Mouse (Mus musculus): ENCODE data around the gene Tsc1. TPM values are rescaled to one million over a fixed set of nuclear protein-coding genes. Genes with fewer than 3 reads are reported as not detected.

The Tsc1 gene
- total RNA-seq, 4 experiments from 2014 or later = 23.7 to 31.3 (median 28.8) TPM

DNA sequence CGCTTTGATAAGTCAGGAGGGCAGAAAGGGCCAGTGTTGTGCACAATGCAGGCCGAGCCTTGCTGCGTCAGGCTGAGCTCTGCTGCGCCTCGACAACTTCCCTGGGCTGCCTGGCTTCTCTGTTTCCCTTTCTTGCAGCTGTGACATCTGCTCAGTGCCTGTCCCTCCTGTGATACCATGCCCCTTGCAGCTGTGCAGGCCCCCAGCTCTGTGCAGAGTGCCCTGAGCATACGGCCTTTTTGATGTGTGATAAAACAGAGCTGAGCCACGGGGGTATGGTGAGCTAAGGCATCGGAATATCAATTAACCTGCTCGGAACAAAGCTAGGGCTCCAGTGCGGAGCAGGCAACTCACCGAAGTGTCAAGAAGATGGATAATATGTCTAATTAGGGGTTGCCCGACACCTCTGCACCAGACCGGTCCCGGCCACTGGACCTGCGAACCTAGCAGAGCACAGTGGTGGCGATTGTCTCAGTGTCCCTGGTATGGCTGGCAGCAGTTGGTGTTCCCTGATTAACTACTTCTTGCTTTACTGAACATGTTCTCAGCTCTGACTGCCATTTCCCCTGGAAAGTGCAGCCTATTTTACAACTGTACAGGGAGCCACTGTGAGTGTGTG lies 86.9 kb downstream of the Tsc1 start:
- DNase-seq (ENCODE audit: low spot score) = no peak

- DNase-seq (ENCODE audit: low spot score) = no peak
These were observed 89.6 kb downstream of the Tsc1 start for GRCm38 (mm10) chr2:28730676-28731075.

DNA sequence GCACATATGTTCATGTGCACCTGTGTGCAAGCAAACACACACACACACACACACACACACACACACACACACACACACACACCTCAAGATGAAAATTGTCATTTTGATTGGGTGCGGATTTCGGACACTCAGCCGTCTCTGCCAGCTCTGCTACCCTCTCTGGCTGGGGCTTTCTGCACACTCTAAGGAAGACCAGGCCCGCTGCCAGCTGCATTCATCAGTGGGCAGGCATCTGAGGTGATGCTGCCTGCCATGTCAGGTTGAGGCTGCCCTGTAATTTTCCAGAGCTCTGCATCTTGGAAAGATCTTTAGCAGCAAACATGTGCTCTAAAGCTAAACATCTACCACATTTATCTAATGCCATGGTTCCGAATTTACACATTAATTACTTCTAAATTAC lies 96.1 kb downstream of the Tsc1 start:
- no peak for DNase-seq (ENCODE audit: low spot score)

- DNase-seq (ENCODE audit: low spot score) = no peak
These were observed 99.1 kb downstream of the Tsc1 start for GRCm38 (mm10) chr2:28740159-28740558.

Small RNAs within 50 kb of the gene (microRNA-seq; reads per million reads assigned to microRNA genes)
- not detected for gene Gm22824
- not detected for gene Mir3088

Other genes with a start within 250 kb of the Tsc1 start
- 1 to 10 TPM; 3.4 to 6.9 (median 3.9) TPM for gene Ppp1r26, start 194.4 kb upstream of the Tsc1 start, total RNA-seq (2022)
- gene 1700007K13Rik, start 174.9 kb upstream of the Tsc1 start, total RNA-seq (2022) = under 1 TPM in 1 of 4 experiments, not detected in 3; 0.43 TPM
- 10 to 100 TPM; 39.1 to 46.8 (median 42.0) TPM for gene Mrps2, start 173.2 kb upstream of the Tsc1 start, total RNA-seq (2022)
- gene Gbgt1, start 144.3 kb upstream of the Tsc1 start, total RNA-seq (2022) = 1 to 10 TPM; 1.2 to 2.4 (median 2.1) TPM
- 1 to 10 TPM in 2 of 4 experiments, not detected in 2; 1.4 TPM for gene Gm10134, start 135.1 kb upstream of the Tsc1 start, total RNA-seq (2022)
- 10 to 100 TPM in 2 of 4 experiments, 1 to 10 TPM in 2; 8.5 to 13.9 (median 9.8) TPM for gene Ralgds, start 128.1 kb upstream of the Tsc1 start, total RNA-seq (2022)
- not detected for gene Cel, start 77.8 kb upstream of the Tsc1 start, total RNA-seq (2022)
- gene Gtf3c5, start 57.5 kb upstream of the Tsc1 start, total RNA-seq (2022) = 10 to 100 TPM in 3 of 4 experiments, 1 to 10 TPM in 1; 9.9 to 13.2 (median 10.6) TPM
- under 1 TPM in 1 of 4 experiments, not detected in 3; 0.78 TPM for gene Gfi1b, start 19.2 kb upstream of the Tsc1 start, total RNA-seq (2022)
- gene Spaca9, start 58.5 kb downstream of the Tsc1 start, total RNA-seq (2022) = not detected
- under 1 TPM in 1 of 4 experiments, not detected in 3; 0.26 TPM for gene Ak8, start 58.9 kb downstream of the Tsc1 start, total RNA-seq (2022)
- gene Gtf3c4, start 199.1 kb downstream of the Tsc1 start, total RNA-seq (2022) = 10 to 100 TPM; 13.5 to 19.8 (median 17.3) TPM
- gene Ddx31, start 199.2 kb downstream of the Tsc1 start, total RNA-seq (2022) = 1 to 10 TPM; 3.3 to 4.9 (median 3.8) TPM

All from heart, adult 8-10 months (tissue).